In the genomic region with DNA sequence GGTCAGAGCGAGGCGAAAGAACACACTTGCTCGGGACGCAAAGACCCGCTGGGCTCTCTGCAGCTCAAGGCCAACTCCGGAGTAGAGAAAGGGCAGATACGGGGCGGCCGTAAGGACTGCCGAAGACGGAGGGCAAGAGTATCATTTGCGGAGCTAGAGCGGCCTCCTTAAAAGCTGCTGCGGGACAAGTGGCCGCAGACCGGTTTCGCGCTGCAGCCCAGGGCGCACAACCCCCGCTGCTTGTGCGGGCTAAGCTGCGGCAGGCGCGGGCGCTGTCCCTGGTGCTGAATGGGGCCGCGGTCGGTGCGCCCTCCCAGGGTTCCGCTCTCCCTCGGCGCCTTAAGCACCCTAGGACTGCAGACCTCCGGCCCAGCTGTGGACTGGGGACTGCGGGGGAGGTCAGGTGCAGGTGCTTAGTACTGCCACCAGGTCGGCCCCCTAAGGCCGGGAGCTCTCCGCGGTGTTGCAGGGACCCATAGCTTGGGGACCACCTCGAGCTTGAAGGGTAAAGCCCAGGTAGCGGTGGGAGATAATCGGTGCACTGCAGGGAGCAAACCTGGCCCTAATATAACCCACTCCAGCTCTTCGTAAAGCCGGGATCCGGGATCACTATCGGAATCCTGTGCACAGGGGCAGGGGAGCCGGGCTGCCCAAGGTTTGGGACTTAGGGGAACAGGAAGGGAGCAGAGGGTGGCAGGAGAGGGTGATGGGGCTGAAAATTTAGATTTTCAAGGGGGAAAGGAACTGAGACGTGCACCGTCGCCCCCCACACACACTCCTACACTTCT, we compare ENCODE assay signal across 8 mouse cellular contexts. TPM values are rescaled to one million over a fixed set of nuclear protein-coding genes. Genes with fewer than 3 reads are reported as not detected.
DNase-seq lines count a peak whose midpoint lies in the region; ATAC-seq and TF ChIP-seq lines count a peak whose summit lies in the region.

No protein-coding gene starts in this region.

- TF ChIP-seq EP300 in liver, postnatal 0 days (IDR thresholded peaks at IDR 0.05; ENCODE audit: low read depth) = no peak

- no peak overlapping the region for H3K4me2 ChIP-seq in liver, postnatal 0 days (ENCODE audit: low read depth, low read length)
- peak overlapping the region; percentile 81 for H3K4me2 ChIP-seq in neural tube, embryonic 14.5 days (ENCODE audit: low read depth, low read length)

- peak; percentile 6 to 38 for DNase-seq in urinary bladder, adult 18-20 months (ENCODE audit: low spot score in 2 of 2)
- DNase-seq in urinary bladder, postnatal 10 days (ENCODE audit: low spot score) = no peak
- DNase-seq in embryo, embryonic 11.5 days (ENCODE audit: low read depth, low spot score) = peak; percentile 51
- peak; percentile 78 for DNase-seq in heart, embryonic 10.5 days (ENCODE audit: low spot score)
- peak; percentile 26 for DNase-seq in kidney, adult 2 months
- peak; percentile 68 for DNase-seq in liver, postnatal 0 days
- peak; percentile 57 for DNase-seq in urinary bladder, postnatal 14 days (ENCODE audit: low spot score)

- peaks cover 85% of the 10 kb centered on the region for H3K27me3 ChIP-seq in heart, embryonic 10.5 days (ENCODE audit: insufficient read depth, poor library complexity, severe bottlenecking)
- H3K27me3 ChIP-seq in kidney, adult 2 months (replicated peaks; ENCODE audit: control insufficient read depth, insufficient read depth, low read length) = no peaks in the 10 kb centered on the region
- peaks cover 64% of the 10 kb centered on the region for H3K27me3 ChIP-seq in liver, postnatal 0 days (ENCODE audit: insufficient read depth, low read length)
- H3K27me3 ChIP-seq in neural tube, embryonic 14.5 days (ENCODE audit: control insufficient read depth, insufficient read depth, low read length) = peaks cover 2% of the 10 kb centered on the region; the same call in 1 of the 2 replicates

- no peak for TF ChIP-seq CTCF in kidney, adult 2 months (conservative IDR thresholded peaks at IDR 0.05; ENCODE audit: insufficient read depth, insufficient read length, low read depth, low read length)
- no peak for TF ChIP-seq CTCF in liver, postnatal 0 days (IDR thresholded peaks at IDR 0.05; ENCODE audit: low read depth)

- ATAC-seq in liver, postnatal 0 days = peak; percentile 38
- peak; percentile 35 for ATAC-seq in neural tube, embryonic 14.5 days (ENCODE audit: low read depth)

- H3K36me3 ChIP-seq in heart, embryonic 10.5 days = no peaks in the 10 kb centered on the region
- no peaks in the 10 kb centered on the region for H3K36me3 ChIP-seq in kidney, adult 2 months (ENCODE audit: control insufficient read depth, insufficient read depth, low read length)
- H3K36me3 ChIP-seq in liver, postnatal 0 days (replicated peaks; ENCODE audit: insufficient read depth, low read length) = no peaks in the 10 kb centered on the region
- no peaks in the 10 kb centered on the region for H3K36me3 ChIP-seq in neural tube, embryonic 14.5 days (ENCODE audit: control insufficient read depth, insufficient read depth, low read length)

- peaks cover 57% of the 10 kb centered on the region for H3K4me1 ChIP-seq in heart, embryonic 10.5 days
- H3K4me1 ChIP-seq in kidney, adult 2 months (ENCODE audit: control insufficient read depth, insufficient read depth, low read length) = no peaks in the 10 kb centered on the region
- H3K4me1 ChIP-seq in liver, postnatal 0 days (ENCODE audit: insufficient read depth) = peaks cover 2% of the 10 kb centered on the region; the same call in 1 of the 2 replicates
- peaks cover 17% of the 10 kb centered on the region; the same call in 1 of the 2 replicates for H3K4me1 ChIP-seq in neural tube, embryonic 14.5 days (ENCODE audit: control insufficient read depth, insufficient read depth, low read length)

- no peak overlapping the region for H3K9ac ChIP-seq in liver, postnatal 0 days (replicated peaks)
- H3K9ac ChIP-seq in neural tube, embryonic 14.5 days (replicated peaks; ENCODE audit: low read depth, low read length) = peak overlapping the region; percentile 75

- H3K27ac ChIP-seq in heart, embryonic 10.5 days = peak overlapping the region; percentile 79; the same call in 1 of the 2 replicates
- H3K27ac ChIP-seq in kidney, adult 2 months (ENCODE audit: insufficient read depth, low read depth, low read length) = no peak overlapping the region
- H3K27ac ChIP-seq in liver, postnatal 0 days (ENCODE audit: low read depth) = no peak overlapping the region
- peak overlapping the region; percentile 80 for H3K27ac ChIP-seq in neural tube, embryonic 14.5 days (ENCODE audit: low read depth, low read length)

- TF ChIP-seq POLR2A in kidney, adult 2 months (IDR thresholded peaks at IDR 0.05; ENCODE audit: low read depth, low read length) = no peak

- under 1% methylated on average over 49 of the region's 49 CpGs for WGBS in heart, embryonic 10.5 days
- WGBS in kidney, adult 2 months = under 1% methylated on average over 49 of the region's 49 CpGs
- WGBS in liver, postnatal 0 days (ENCODE audit: insufficient replicate concordance) = 1% methylated on average over 48 of the region's 49 CpGs
- whole genome bisulfite sequencing in neural tube, embryonic 14.5 days = under 1% methylated on average over 47 of the region's 49 CpGs

- H3K4me3 ChIP-seq in heart, embryonic 10.5 days = peak overlapping the region; percentile 67
- H3K4me3 ChIP-seq in kidney, adult 2 months (ENCODE audit: insufficient read depth, low read depth, low read length) = no peak overlapping the region
- no peak overlapping the region for H3K4me3 ChIP-seq in liver, postnatal 0 days (ENCODE audit: low read depth, low read length)
- H3K4me3 ChIP-seq in neural tube, embryonic 14.5 days (ENCODE audit: low read depth, low read length) = peak overlapping the region; percentile 73

- H3K9me3 ChIP-seq in heart, embryonic 10.5 days = no peaks in the 10 kb centered on the region
- H3K9me3 ChIP-seq in liver, postnatal 0 days (ENCODE audit: low read length) = no peaks in the 10 kb centered on the region
- no peaks in the 10 kb centered on the region for H3K9me3 ChIP-seq in neural tube, embryonic 14.5 days (ENCODE audit: control insufficient read depth, low read length)

RNA-seq across cellular contexts. Expression of gene Prmt8, which starts 1.4 kb away (rescaled TPM):
- polyA plus RNA-seq in heart, embryonic 10.5 days (2016; fragmentation: Nextera tagmentation; extraction: Ambion mirVana) = 2.0 and 2.9 TPM in 2 replicates
- polyA plus RNA-seq in kidney, adult 2 months (2012; rRNA removed) = not detected in 2 replicates
- not detected in 2 replicates for polyA plus RNA-seq in liver, postnatal 0 days (2015; fragmentation: Nextera tagmentation; extraction: Ambion mirVana)
- polyA plus RNA-seq in neural tube, embryonic 14.5 days (2014; fragmentation: Nextera tagmentation; extraction: Ambion mirVana) = 43.6 and 45.9 TPM in 2 replicates

Comparison
In these comparisons a context has a peak if more than half of its experiments do, and no peak if none do; other contexts are left out.
1. H3K27ac ChIP-seq: peak in heart, embryonic 10.5 days (single experiment) and neural tube, embryonic 14.5 days (single experiment); none in kidney, adult 2 months (single experiment) and liver, postnatal 0 days (single experiment).
2. H3K4me3 ChIP-seq: peak in heart, embryonic 10.5 days (single experiment) and neural tube, embryonic 14.5 days (single experiment); none in kidney, adult 2 months (single experiment) and liver, postnatal 0 days (single experiment).
3. RNA of gene Prmt8, which starts 1.4 kb away (polyA plus RNA-seq): 43.6 to 45.9 TPM in neural tube, embryonic 14.5 days; 2.0 to 2.9 TPM in heart, embryonic 10.5 days, not detected in kidney, adult 2 months and not detected in liver, postnatal 0 days; every median in the first group is over 10 times any median in the second.